Comparison of ENCODE assay signal across 8 mouse cellular contexts in genomic region chr3:137938608-137939007, GRCm38 (mm10). TPM values are rescaled to one million over a fixed set of nuclear protein-coding genes. Genes with fewer than 3 reads are reported as not detected.
A peak's percentile ranks its signal among the peaks of the same experiment; 100 is the strongest.
DNase-seq lines count a peak whose midpoint lies in the region; ATAC-seq and TF ChIP-seq lines count a peak whose summit lies in the region.

No protein-coding gene starts in this region.

- peak; percentile 46 for ATAC-seq in stomach, embryonic 14.5 days (ENCODE audit: insufficient number of reproducible peaks, insufficient read depth, low FRiP score, low read depth)

- 75% methylated on average over 6 of the region's 6 CpGs for WGBS in bone marrow, adult 2 months
- 50% methylated on average over 6 of the region's 6 CpGs for WGBS in stomach, embryonic 14.5 days

- no peaks in the 10 kb centered on the region for H3K36me3 ChIP-seq in stomach, embryonic 14.5 days (ENCODE audit: control insufficient read depth, insufficient read depth, low read length)

- no peak overlapping the region for H3K9ac ChIP-seq in stomach, embryonic 14.5 days (replicated peaks; ENCODE audit: low read depth, low read length)

- H3K4me3 ChIP-seq in bone marrow, adult 2 months (replicated peaks; ENCODE audit: control insufficient read depth, low read depth, low read length) = no peak overlapping the region
- no peak overlapping the region for H3K4me3 ChIP-seq in stomach, embryonic 14.5 days (ENCODE audit: low read depth, low read length)

- H3K4me2 ChIP-seq in stomach, embryonic 14.5 days (replicated peaks; ENCODE audit: low read depth, low read length) = no peak overlapping the region; the same call in 1 of the 2 replicates

- peaks cover 2% of the 10 kb centered on the region for H3K4me1 ChIP-seq in bone marrow, adult 2 months (ENCODE audit: control insufficient read depth, insufficient read depth, low read length)
- 0 out of 2 replicates have a peak, but pooled peaks cover 4% of the 10 kb centered on the region for H3K4me1 ChIP-seq in stomach, embryonic 14.5 days (ENCODE audit: control insufficient read depth, insufficient read depth, low read length)

- H3K9me3 ChIP-seq in stomach, embryonic 14.5 days (ENCODE audit: control insufficient read depth, low read depth, low read length) = no peaks in the 10 kb centered on the region

- peak; percentile 18; the same call in 1 of the 2 replicates for TF ChIP-seq CTCF in bone marrow, adult 2 months (IDR thresholded peaks at IDR 0.05; ENCODE audit: control insufficient read depth, insufficient read depth, low read length)

- H3K27ac ChIP-seq in bone marrow, adult 2 months (ENCODE audit: control insufficient read depth, insufficient read depth, low read depth, low read length, poor library complexity) = no peak overlapping the region
- no peak overlapping the region for H3K27ac ChIP-seq in stomach, embryonic 14.5 days (ENCODE audit: low read length)

- TF ChIP-seq POLR2A in bone marrow, adult 2 months (IDR thresholded peaks at IDR 0.05; ENCODE audit: borderline replicate concordance, control insufficient read depth, low read depth, low read length) = no peak

- intact Hi-C loops in gastrocnemius, postnatal 14 days (cut with DNase I; ENCODE audit: low total_unique reads) = loop anchor here (5.0 kb wide), 1 partner anchor 54 kb away; no protein-coding TSS in a partner anchor

- DNase-seq in layer of hippocampus, postnatal 10 days (ENCODE audit: low spot score in 2 of 2) = peak; percentile 37 to 53
- no peak for DNase-seq in layer of hippocampus, adult 8-10 months (ENCODE audit: low spot score in 2 of 2)
- DNase-seq in gastrocnemius, postnatal 14 days = peak; percentile 55
- DNase-seq in kidney, adult 9 months = peak; percentile 39
- DNase-seq in lung, postnatal 10 days = peak; percentile 79
- no peak for DNase-seq in thymus, postnatal 14 days

- no peaks in the 10 kb centered on the region for H3K27me3 ChIP-seq in stomach, embryonic 14.5 days (ENCODE audit: control insufficient read depth, insufficient read depth, low read length)

RNA-seq across cellular contexts. Expression of gene Lamtor3, which starts 20.3 kb away (rescaled TPM):
- total RNA-seq in layer of hippocampus, postnatal 10 days (2021) = 10 to 100 TPM; 65.3 to 66.9 TPM
- total RNA-seq in layer of hippocampus, adult 8-10 months (2022) = 10 to 100 TPM; 60.2 to 72.0 (median 65.2) TPM
- polyA plus RNA-seq in bone marrow, adult 2 months (2011; ENCODE audit: insufficient read depth, insufficient read length, low replicate concordance, missing spikeins) = 41.6 and 45.1 TPM in 2 replicates
- total RNA-seq in gastrocnemius, postnatal 14 days (2021) = 10 to 100 TPM; 47.3 to 51.2 TPM
- polyA plus RNA-seq in stomach, embryonic 14.5 days (2014; fragmentation: Nextera tagmentation; extraction: Ambion mirVana) = 110 and 119 TPM in 2 replicates

RNA-seq across cellular contexts. Expression of gene Dapp1, which starts 42.7 kb away (rescaled TPM):
- 1 to 10 TPM; 4.7 to 7.1 TPM for total RNA-seq in layer of hippocampus, postnatal 10 days (2021)
- total RNA-seq in layer of hippocampus, adult 8-10 months (2022) = 1 to 10 TPM; 5.3 to 8.4 (median 7.6) TPM
- polyA plus RNA-seq in bone marrow, adult 2 months (2011; ENCODE audit: insufficient read depth, insufficient read length, low replicate concordance, missing spikeins) = 29.3 and 64.2 TPM in 2 replicates
- 1 to 10 TPM in 1 of 2 experiments, under 1 TPM in 1; 0.84 to 1.1 TPM for total RNA-seq in gastrocnemius, postnatal 14 days (2021)
- polyA plus RNA-seq in stomach, embryonic 14.5 days (2014; fragmentation: Nextera tagmentation; extraction: Ambion mirVana) = 12.0 and 14.7 TPM in 2 replicates

Comparison
In these comparisons a context has a peak if more than half of its experiments do, and no peak if none do; other contexts are left out.
1. DNase-seq: peak in layer of hippocampus, postnatal 10 days (2 of 2), gastrocnemius, postnatal 14 days (single experiment), kidney, adult 9 months (single experiment) and lung, postnatal 10 days (single experiment); none in layer of hippocampus, adult 8-10 months (0 of 2) and thymus, postnatal 14 days (single experiment).